Mouse (Mus musculus): ENCODE results near the gene Mef2d. TPM values are rescaled to one million over a fixed set of nuclear protein-coding genes. Genes with fewer than 3 reads are reported as not detected.

Mef2d gene
- polyA plus RNA-seq, 1 experiment: 119 TPM

- 36% methylated on average over 3 of the region's 3 CpGs for WGBS
- no peak overlapping the region for H3K27ac ChIP-seq (ENCODE audit: insufficient read depth, low read length)
- no peak for DNase-seq (ENCODE audit: low read depth in 1 of 2, low spot score in 2 of 2)
- H3K4me1 ChIP-seq (ENCODE audit: control insufficient read depth, insufficient read depth, insufficient read length): no peaks in the 10 kb centered on the region
- no peak overlapping the region for H3K4me3 ChIP-seq (ENCODE audit: extremely low read depth, insufficient read depth, insufficient read length)
- H3K36me3 ChIP-seq (ENCODE audit: control insufficient read depth, insufficient read depth, low read length): no peaks in the 10 kb centered on the region
- no peaks in the 10 kb centered on the region for H3K27me3 ChIP-seq (ENCODE audit: control insufficient read depth, insufficient read depth, low read length)
- no peak for TF ChIP-seq POLR2A (IDR thresholded peaks at IDR 0.05; ENCODE audit: low read depth, low read length)
- TF ChIP-seq CTCF (IDR thresholded peaks at IDR 0.05; ENCODE audit: extremely low read depth, insufficient read depth, insufficient read length, insufficient replicate concordance): no peak
Measured at GRCm38 (mm10) chr3:88127636-88128035, 14.5 kb upstream of the Mef2d start.

- DNase-seq (ENCODE audit: low read depth in 1 of 2, low spot score in 2 of 2): no peak
- Histone ChIP-seq H3K4me3 (ENCODE audit: extremely low read depth, insufficient read depth, insufficient read length) (no peak overlapping the region), H3K4me1 (ENCODE audit: control insufficient read depth, insufficient read depth, insufficient read length) (no peaks in the 10 kb centered on the region; the same call in 1 of the 2 replicates), H3K27ac (ENCODE audit: insufficient read depth, low read length) (no peak overlapping the region), H3K36me3 (ENCODE audit: control insufficient read depth, insufficient read depth, low read length) (no peaks in the 10 kb centered on the region), H3K27me3 (ENCODE audit: control insufficient read depth, insufficient read depth, low read length) (no peaks in the 10 kb centered on the region)
- no peak for TF ChIP-seq POLR2A (IDR thresholded peaks at IDR 0.05; ENCODE audit: low read depth, low read length)
- no peak for TF ChIP-seq CTCF (IDR thresholded peaks at IDR 0.05; ENCODE audit: extremely low read depth, insufficient read depth, insufficient read length, insufficient replicate concordance)
- WGBS: 78% methylated on average over 5 of the region's 5 CpGs
Measured at GRCm38 (mm10) chr3:88128056-88128455, 14.1 kb upstream of the Mef2d start.

- WGBS: 85% methylated on average over 4 of the region's 4 CpGs
- Histone ChIP-seq H3K27me3 (ENCODE audit: control insufficient read depth, insufficient read depth, low read length) (no peaks in the 10 kb centered on the region), H3K4me1 (ENCODE audit: control insufficient read depth, insufficient read depth, insufficient read length) (peaks cover 6% of the 10 kb centered on the region; the same call in 1 of the 2 replicates), H3K4me3 (ENCODE audit: extremely low read depth, insufficient read depth, insufficient read length) (no peak overlapping the region), H3K27ac (ENCODE audit: insufficient read depth, low read length) (no peak overlapping the region), H3K36me3 (ENCODE audit: control insufficient read depth, insufficient read depth, low read length) (no peaks in the 10 kb centered on the region)
- no peak for DNase-seq (ENCODE audit: low read depth in 1 of 2, low spot score in 2 of 2)
- TF ChIP-seq CTCF (IDR thresholded peaks at IDR 0.05; ENCODE audit: extremely low read depth, insufficient read depth, insufficient read length, insufficient replicate concordance): no peak
- no peak for TF ChIP-seq POLR2A (IDR thresholded peaks at IDR 0.05; ENCODE audit: low read depth, low read length)
Measured at GRCm38 (mm10) chr3:88129006-88129405, 13.2 kb upstream of the Mef2d start.

GRCm38 (mm10) chr3:88131071-88131470 lies 11.1 kb upstream of the Mef2d start:
- Histone ChIP-seq H3K4me1 (ENCODE audit: control insufficient read depth, insufficient read depth, insufficient read length) (peaks cover 6% of the 10 kb centered on the region; the same call in 1 of the 2 replicates), H3K27me3 (ENCODE audit: control insufficient read depth, insufficient read depth, low read length) (no peaks in the 10 kb centered on the region), H3K36me3 (ENCODE audit: control insufficient read depth, insufficient read depth, low read length) (no peaks in the 10 kb centered on the region), H3K4me3 (ENCODE audit: extremely low read depth, insufficient read depth, insufficient read length) (no peak overlapping the region), H3K27ac (ENCODE audit: insufficient read depth, low read length) (no peak overlapping the region)
- TF ChIP-seq POLR2A (IDR thresholded peaks at IDR 0.05; ENCODE audit: low read depth, low read length) (no peak), CTCF (IDR thresholded peaks at IDR 0.05; ENCODE audit: extremely low read depth, insufficient read depth, insufficient read length, insufficient replicate concordance) (no peak)
- no peak for DNase-seq (ENCODE audit: low read depth in 1 of 2, low spot score in 2 of 2)
- 90% methylated on average over 3 of the region's 3 CpGs for WGBS

GRCm38 (mm10) chr3:88132492-88132891 lies 9.7 kb upstream of the Mef2d start:
- Histone ChIP-seq H3K27me3 (ENCODE audit: control insufficient read depth, insufficient read depth, low read length) (no peaks in the 10 kb centered on the region), H3K27ac (ENCODE audit: insufficient read depth, low read length) (no peak overlapping the region), H3K36me3 (ENCODE audit: control insufficient read depth, insufficient read depth, low read length) (no peaks in the 10 kb centered on the region), H3K4me3 (ENCODE audit: extremely low read depth, insufficient read depth, insufficient read length) (no peak overlapping the region), H3K4me1 (ENCODE audit: control insufficient read depth, insufficient read depth, insufficient read length) (peaks cover 6% of the 10 kb centered on the region; the same call in 1 of the 2 replicates)
- 80% methylated on average over 2 of the region's 2 CpGs for WGBS
- no peak for DNase-seq (ENCODE audit: low read depth in 1 of 2, low spot score in 2 of 2)
- TF ChIP-seq CTCF (IDR thresholded peaks at IDR 0.05; ENCODE audit: extremely low read depth, insufficient read depth, insufficient read length, insufficient replicate concordance) (no peak), POLR2A (IDR thresholded peaks at IDR 0.05; ENCODE audit: low read depth, low read length) (no peak)

- DNase-seq (ENCODE audit: low read depth in 1 of 2, low spot score in 2 of 2): no peak
- Histone ChIP-seq H3K36me3 (ENCODE audit: control insufficient read depth, insufficient read depth, low read length) (no peaks in the 10 kb centered on the region), H3K27ac (ENCODE audit: insufficient read depth, low read length) (no peak overlapping the region), H3K27me3 (ENCODE audit: control insufficient read depth, insufficient read depth, low read length) (no peaks in the 10 kb centered on the region), H3K4me1 (ENCODE audit: control insufficient read depth, insufficient read depth, insufficient read length) (peaks cover 6% of the 10 kb centered on the region; the same call in 1 of the 2 replicates), H3K4me3 (ENCODE audit: extremely low read depth, insufficient read depth, insufficient read length) (no peak overlapping the region)
- WGBS: 68% methylated on average over 4 of the region's 4 CpGs
- TF ChIP-seq CTCF (IDR thresholded peaks at IDR 0.05; ENCODE audit: extremely low read depth, insufficient read depth, insufficient read length, insufficient replicate concordance) (no peak), POLR2A (IDR thresholded peaks at IDR 0.05; ENCODE audit: low read depth, low read length) (no peak)
Measured at GRCm38 (mm10) chr3:88133187-88133771, 8.9 kb upstream of the Mef2d start.

- H3K4me1 ChIP-seq (ENCODE audit: control insufficient read depth, insufficient read depth, insufficient read length): peaks cover 27% of the 10 kb centered on the region; the same call in 1 of the 2 replicates
- TF ChIP-seq CTCF (IDR thresholded peaks at IDR 0.05; ENCODE audit: extremely low read depth, insufficient read depth, insufficient read length, insufficient replicate concordance): no peak
- no peak for TF ChIP-seq POLR2A (IDR thresholded peaks at IDR 0.05; ENCODE audit: low read depth, low read length)
- no peaks in the 10 kb centered on the region for H3K36me3 ChIP-seq (ENCODE audit: control insufficient read depth, insufficient read depth, low read length)
- H3K27me3 ChIP-seq (ENCODE audit: control insufficient read depth, insufficient read depth, low read length): no peaks in the 10 kb centered on the region
- WGBS: 90% methylated on average over 9 of the region's 9 CpGs
- no peak for DNase-seq (ENCODE audit: low read depth in 1 of 2, low spot score in 2 of 2)
- H3K27ac ChIP-seq (ENCODE audit: insufficient read depth, low read length): no peak overlapping the region
- H3K4me3 ChIP-seq (ENCODE audit: extremely low read depth, insufficient read depth, insufficient read length): no peak overlapping the region
Measured at GRCm38 (mm10) chr3:88136346-88136745, 5.8 kb upstream of the Mef2d start.

Measured in spleen, adult 2 months (tissue).